Mouse (Mus musculus) heart, embryonic 14.5 days (tissue): ENCODE data around the gene Gm42688. TPM values are rescaled to one million over a fixed set of nuclear protein-coding genes. Genes with fewer than 3 reads are reported as not detected.

ENCODE experiments used
- ATAC-seq: fragments of 200-750 bp; cut with Nextera tagmentation; 2 replicates; pipeline ENCODE4 v1.8.0; 2017; ENCODE audit warnings: low read depth, moderate TSS enrichment; ENCODE audit not compliant: insufficient number of reproducible peaks, insufficient read depth, low FRiP score
- H3K27ac ChIP-seq, 2 experiments: fragments of 200-500 bp in 1 of 2; fragments of 300-500 bp in 1 of 2; sonication (generic) in 1 of 2; replicated peaks in 1 of 2; 2 replicates each; pipeline ENCODE4 v1.5.1; 2012 to 2014; ENCODE audit warnings: low read depth in 2 of 2, low read length in 2 of 2, control low read depth in 1 of 2, mild to moderate bottlenecking in 1 of 2, mixed read lengths in 1 of 2; ENCODE audit not compliant: control insufficient read depth in 1 of 2, insufficient read depth in 1 of 2
- H3K27me3 ChIP-seq: fragments of 300-500 bp; sonication (generic); 2 replicates; pipeline ENCODE4 v1.6.1; 2014; ENCODE audit warnings: mild to moderate bottlenecking, low read length, control low read depth; ENCODE audit not compliant: control insufficient read depth, insufficient read depth
- H3K36me3 ChIP-seq: fragments of 300-500 bp; sonication (generic); 2 replicates; pipeline ENCODE4 v1.6.1; 2014; ENCODE audit warnings: mild to moderate bottlenecking, control low read depth, low read length, mixed read lengths; ENCODE audit not compliant: control insufficient read depth, insufficient read depth
- H3K4me1 ChIP-seq, 2 experiments: fragments of 200-500 bp in 1 of 2; fragments of 300-500 bp in 1 of 2; sonication (generic) in 1 of 2; 2 replicates each; pipeline ENCODE4 v1.6.1; 2012 to 2014; ENCODE audit warnings: low read length in 2 of 2, control low read depth in 1 of 2, mixed read lengths in 1 of 2; ENCODE audit not compliant: control insufficient read depth in 2 of 2, insufficient read depth in 2 of 2
- H3K4me2 ChIP-seq: fragments of 300-500 bp; sonication (generic); 2 replicates; pipeline ENCODE4 v1.6.1; 2014; ENCODE audit warnings: mild to moderate bottlenecking, low read length
- H3K4me3 ChIP-seq, 2 experiments: fragments of 200-500 bp in 1 of 2; fragments of 300-500 bp in 1 of 2; sonication (generic) in 1 of 2; 2 replicates each; pipeline ENCODE4 v1.5.1; 2012 to 2014; ENCODE audit warnings: low read length in 2 of 2, mild to moderate bottlenecking in 2 of 2, control low read depth in 1 of 2, low read depth in 1 of 2, moderate library complexity in 1 of 2; ENCODE audit not compliant: control insufficient read depth in 1 of 2, insufficient read depth in 1 of 2
- H3K9ac ChIP-seq: fragments of 300-500 bp; sonication (generic); 2 replicates; pipeline ENCODE4 v1.6.1; 2014; ENCODE audit warnings: mild to moderate bottlenecking, low read length
- H3K9me3 ChIP-seq: fragments of 300-500 bp; sonication (generic); 2 replicates; pipeline ENCODE4 v1.6.1; 2016; ENCODE audit warnings: low read length, control low read depth; ENCODE audit not compliant: control insufficient read depth
- WGBS: fragments of 180-500 bp; shearing (Covaris S2); extraction: QIAGEN DNeasy Blood & Tissue Kit; methylation state at CpG from one replicate; pipeline ENCODE4 v1.1.7; 2014; 5-methylcytosine and 5-hydroxymethylcytosine counted together
- polyA plus RNA-seq: library from polyadenylated mRNA; unstranded; fragments of >200 nt; fragmentation: Nextera tagmentation; extraction: Ambion mirVana; gene quantifications from 2 replicates; pipeline ENCODE4 v1.2.1, GENCODE M21; 2014

Gene Gm42688
- polyA plus RNA-seq, 1 experiment from 2014 or later = 1.3 TPM

- Histone ChIP-seq H3K4me3 (peak overlapping the region; percentile 26 to 28), H3K4me2 (peak overlapping the region; percentile 57), H3K4me1 (peaks cover 5 to 18% of the 10 kb centered on the region in 2 experiments; a peak in 3 of 4 replicates), H3K27me3 (peaks cover 85% of the 10 kb centered on the region), H3K9ac (peak overlapping the region; percentile 5; the same call in 1 of the 2 replicates), H3K9me3 (no peaks in the 10 kb centered on the region), H3K27ac (no peak overlapping the region), H3K36me3 (peaks cover 3% of the 10 kb centered on the region; the same call in 1 of the 2 replicates)
- no peak for ATAC-seq
- WGBS = 2% methylated on average over 47 of the region's 47 CpGs
Measured at GRCm38 (mm10) chr6:83087205-83087925, 14.1 kb upstream of the Gm42688 start.

- peak overlapping the region; percentile 26 to 28 for H3K4me3 ChIP-seq
- H3K27ac ChIP-seq = no peak overlapping the region
- H3K36me3 ChIP-seq = no peaks in the 10 kb centered on the region
- no peak overlapping the region for H3K9ac ChIP-seq
- no peak for ATAC-seq
- peak overlapping the region; percentile 57 for H3K4me2 ChIP-seq
- H3K27me3 ChIP-seq = peaks cover 81% of the 10 kb centered on the region
- H3K9me3 ChIP-seq = no peaks in the 10 kb centered on the region
- peaks cover 7 to 18% of the 10 kb centered on the region in 2 experiments; a peak in 3 of 4 replicates for H3K4me1 ChIP-seq
- WGBS = 13% methylated on average over 9 of the region's 9 CpGs
Measured at GRCm38 (mm10) chr6:83087926-83088260, 13.5 kb upstream of the Gm42688 start.

- H3K9ac ChIP-seq = no peak overlapping the region
- ATAC-seq = no peak
- no peak overlapping the region for H3K27ac ChIP-seq
- 35% methylated on average over 6 of the region's 6 CpGs for WGBS
- peaks cover 2 to 3% of the 10 kb centered on the region in 2 experiments; a peak in 2 of 4 replicates for H3K4me1 ChIP-seq
- H3K9me3 ChIP-seq = no peaks in the 10 kb centered on the region
- peaks cover 38% of the 10 kb centered on the region for H3K27me3 ChIP-seq
- H3K4me3 ChIP-seq = no peak overlapping the region
- no peak overlapping the region for H3K4me2 ChIP-seq
- H3K36me3 ChIP-seq = no peaks in the 10 kb centered on the region
Measured at GRCm38 (mm10) chr6:83092416-83093127, 8.8 kb upstream of the Gm42688 start.

GRCm38 (mm10) chr6:83095968-83096367 is 5.4 kb upstream of the Gm42688 start:
- H3K9ac ChIP-seq = no peak overlapping the region
- no peaks in the 10 kb centered on the region for H3K36me3 ChIP-seq
- H3K4me2 ChIP-seq = no peak overlapping the region
- no peak for ATAC-seq
- no peak overlapping the region for H3K4me3 ChIP-seq
- no peak overlapping the region for H3K27ac ChIP-seq
- WGBS = 41% methylated on average over 6 of the region's 6 CpGs
- H3K4me1 ChIP-seq = 0 out of 4 replicates have a peak, but pooled peaks cover 0 to 2% of the 10 kb centered on the region in 2 experiments
- no peaks in the 10 kb centered on the region for H3K9me3 ChIP-seq
- peaks cover 5% of the 10 kb centered on the region; the same call in 1 of the 2 replicates for H3K27me3 ChIP-seq

GRCm38 (mm10) chr6:83098411-83098810 is 3.0 kb upstream of the Gm42688 start:
- Histone ChIP-seq H3K9me3 (no peaks in the 10 kb centered on the region), H3K4me3 (no peak overlapping the region), H3K9ac (no peak overlapping the region), H3K36me3 (peaks cover under 1% of the 10 kb centered on the region; the same call in 1 of the 2 replicates), H3K4me1 (peaks cover 10 to 12% of the 10 kb centered on the region in 2 experiments; a peak in 3 of 4 replicates), H3K27ac (no peak overlapping the region), H3K27me3 (no peaks in the 10 kb centered on the region; the same call in 1 of the 2 replicates), H3K4me2 (no peak overlapping the region)
- WGBS = 55% methylated on average over 2 of the region's 2 CpGs
- no peak for ATAC-seq

- peak; percentile 75 for ATAC-seq
Measured at GRCm38 (mm10) chr6:83101688-83102556, 505 bp downstream of the Gm42688 start.

GRCm38 (mm10) chr6:83103130-83103650 is 1.8 kb downstream of the Gm42688 start:
- peak overlapping the region; percentile 100 for H3K4me2 ChIP-seq
- ATAC-seq = no peak
- no peaks in the 10 kb centered on the region for H3K9me3 ChIP-seq
- no peak overlapping the region for H3K4me3 ChIP-seq
- no peaks in the 10 kb centered on the region for H3K27me3 ChIP-seq
- peaks cover 12% of the 10 kb centered on the region for H3K36me3 ChIP-seq
- peak overlapping the region; percentile 88 for H3K9ac ChIP-seq
- peaks cover 16 to 20% of the 10 kb centered on the region in 2 experiments for H3K4me1 ChIP-seq
- no peak overlapping the region for H3K27ac ChIP-seq
- WGBS = 49% methylated on average over 11 of the region's 11 CpGs

More at GRCm38 (mm10) chr6:83101688-83102556, 505 bp downstream of the Gm42688 start:
- Histone ChIP-seq H3K4me1 (peaks cover 10 to 13% of the 10 kb centered on the region in 2 experiments; a peak in 3 of 4 replicates), H3K36me3 (peaks cover 8% of the 10 kb centered on the region), H3K9me3 (no peaks in the 10 kb centered on the region), H3K27ac (peak overlapping the region; percentile 6 to 80; a peak in 3 of 4 replicates), H3K4me3 (peak overlapping the region; percentile 62 to 67), H3K4me2 (peak overlapping the region; percentile 100), H3K27me3 (no peaks in the 10 kb centered on the region), H3K9ac (peak overlapping the region; percentile 88)
- under 1% methylated on average over 74 of the region's 74 CpGs for WGBS
